Mouse (Mus musculus): ENCODE measurements around the gene Zfp800. TPM values are rescaled to one million over a fixed set of nuclear protein-coding genes. Genes with fewer than 3 reads are reported as not detected.
A peak's percentile ranks its signal among the peaks of the same experiment; 100 is the strongest.

Zfp800 gene
- 10 to 100 TPM; 23.6 to 25.7 TPM for total RNA-seq (2021)
- long read RNA-seq, experiment 1, full-length matches to known transcripts, result 3 of 6 reads
- long read RNA-seq, experiment 1, partial matches to known transcripts, result 0 of 6 reads
- long read RNA-seq, experiment 1, other reads (novel, unspliced or antisense), result 3 of 6 reads
- long read RNA-seq, experiment 2, partial matches to known transcripts, result 3 of 14 reads
- long read RNA-seq, experiment 2, other reads (novel, unspliced or antisense), result 7 of 14 reads

DNA sequence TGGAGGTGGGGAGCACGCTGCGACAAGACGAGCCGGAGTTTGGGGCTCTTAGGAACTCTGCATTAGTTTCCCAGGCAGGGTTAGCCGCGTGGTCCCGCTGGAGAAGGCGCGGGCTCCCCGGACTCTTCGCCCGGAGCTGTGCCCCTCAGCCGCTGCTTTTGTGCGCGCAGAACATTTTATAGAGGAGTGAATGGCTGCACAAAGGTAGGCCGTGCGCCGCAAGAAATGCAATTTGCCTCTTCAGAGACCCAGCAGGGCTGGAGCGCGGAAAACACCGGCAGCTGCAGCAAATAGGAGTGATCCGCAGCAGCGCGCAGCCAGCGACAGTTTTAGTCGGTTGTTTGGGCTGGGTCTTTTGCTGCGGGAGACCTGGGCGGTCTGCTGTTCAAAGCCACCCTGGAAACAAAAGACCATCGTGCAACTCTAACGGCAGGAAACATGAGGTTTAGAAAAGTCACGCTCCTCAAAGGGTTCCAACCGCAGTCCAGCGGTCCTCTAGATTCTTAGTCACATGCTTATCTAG, at the start of gene Zfp800:
Gene Zfp800 (minus strand): TSS at position 325 of the 523 bp plus-strand sequence.
- no peak for DNase-seq (ENCODE audit: low spot score in 2 of 2)

GRCm38 (mm10) chr6:28431538-28431855, 33.7 kb upstream of the Zfp800 start:
- no peak for DNase-seq (ENCODE audit: low spot score in 2 of 2)

DNA sequence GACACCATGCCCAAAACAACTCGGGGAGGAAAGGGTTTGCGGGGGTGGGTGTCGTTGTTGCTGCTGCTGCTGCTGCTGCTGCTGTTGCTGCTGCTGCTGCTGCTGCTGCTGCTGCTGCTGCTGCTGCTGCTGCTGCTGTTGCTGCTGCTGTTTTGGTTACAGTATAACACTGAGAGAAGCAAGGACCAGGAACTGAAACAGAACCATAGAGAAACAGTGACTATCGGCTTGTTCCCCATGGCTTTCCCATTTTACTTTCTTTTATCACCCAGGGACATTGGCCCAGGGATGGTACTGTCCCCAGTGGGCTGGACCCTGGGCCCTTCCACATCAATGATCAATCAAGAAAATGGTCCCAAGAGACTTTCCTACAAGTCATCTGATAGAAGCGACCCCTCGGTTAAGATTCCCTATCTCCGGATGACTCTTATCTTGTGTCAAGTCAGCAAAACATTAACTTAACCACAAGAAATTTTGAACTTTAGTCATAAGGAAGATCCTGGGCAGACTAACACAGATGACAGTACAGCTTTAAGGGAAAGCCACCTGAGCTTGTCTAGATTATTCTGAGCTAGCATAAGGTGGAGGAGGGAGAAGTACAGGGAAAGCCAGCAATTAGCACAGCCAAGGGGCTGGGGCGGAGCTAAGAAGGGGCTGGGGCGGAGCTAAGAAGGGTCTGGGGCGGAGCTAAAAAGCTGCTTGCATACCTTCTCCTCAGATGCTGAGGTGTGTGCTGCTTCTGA, 33.2 kb upstream of the Zfp800 start:
- no peak for DNase-seq (ENCODE audit: low spot score in 2 of 2)

- no peak for DNase-seq (ENCODE audit: low spot score in 2 of 2)
Observed at GRCm38 (mm10) chr6:28429870-28430269, 32.1 kb upstream of the Zfp800 start.

DNA sequence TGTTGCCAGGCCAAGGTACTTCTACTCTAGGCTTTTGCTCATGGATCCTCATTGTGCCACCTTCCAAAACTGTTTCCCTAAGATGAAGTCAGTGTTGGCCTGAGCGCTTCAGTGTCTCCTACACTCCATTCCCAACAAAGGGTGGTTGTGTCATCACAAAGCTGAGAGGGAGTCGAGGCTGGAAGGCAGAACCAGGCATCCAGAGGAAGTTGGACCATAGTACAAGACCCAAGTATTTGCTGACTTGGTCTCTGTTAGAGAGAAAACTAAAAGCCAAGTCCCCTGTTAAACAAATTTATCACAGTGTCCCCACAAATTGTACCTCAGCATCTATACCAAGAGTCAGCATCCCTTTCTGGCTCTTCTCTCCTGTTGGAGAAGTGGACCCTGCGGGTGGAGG, 30.5 kb upstream of the Zfp800 start, which contains the start of gene Gcc1:
Gene Gcc1 (minus strand): TSS at position 101 of the 400 bp plus-strand sequence.
- no peak for DNase-seq (ENCODE audit: low spot score in 2 of 2)

- DNase-seq (ENCODE audit: low spot score in 2 of 2), result no peak
Observed at GRCm38 (mm10) chr6:28427096-28427839, 29.5 kb upstream of the Zfp800 start, which contains the start of gene Fscn3. Gene Fscn3 (plus strand): TSS chr6:28427789.

DNA sequence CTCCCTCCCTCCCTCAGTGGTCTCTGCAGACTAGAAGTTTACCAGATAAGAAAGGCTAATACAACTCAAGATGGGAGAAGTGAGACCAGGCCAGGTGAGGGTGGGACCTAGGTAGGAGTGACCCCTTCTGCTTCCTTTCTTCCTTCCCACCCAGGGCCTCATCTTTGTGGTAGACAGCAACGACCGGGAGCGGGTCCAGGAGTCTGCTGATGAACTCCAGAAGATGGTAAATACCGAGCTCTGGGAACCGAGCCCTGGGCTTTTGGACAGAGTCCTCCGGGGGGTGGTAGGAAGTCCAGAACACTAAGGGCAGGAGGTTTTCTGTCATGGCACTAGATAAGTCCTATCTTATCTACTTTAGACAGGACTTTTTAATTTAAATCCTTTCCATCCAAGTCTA, 27.2 kb upstream of the Zfp800 start:
- no peak for DNase-seq (ENCODE audit: low spot score in 2 of 2)

- peak; percentile 14 to 39 for DNase-seq (ENCODE audit: low spot score in 2 of 2)
Observed at GRCm38 (mm10) chr6:28423767-28424695, 26.2 kb upstream of the Zfp800 start.

DNA sequence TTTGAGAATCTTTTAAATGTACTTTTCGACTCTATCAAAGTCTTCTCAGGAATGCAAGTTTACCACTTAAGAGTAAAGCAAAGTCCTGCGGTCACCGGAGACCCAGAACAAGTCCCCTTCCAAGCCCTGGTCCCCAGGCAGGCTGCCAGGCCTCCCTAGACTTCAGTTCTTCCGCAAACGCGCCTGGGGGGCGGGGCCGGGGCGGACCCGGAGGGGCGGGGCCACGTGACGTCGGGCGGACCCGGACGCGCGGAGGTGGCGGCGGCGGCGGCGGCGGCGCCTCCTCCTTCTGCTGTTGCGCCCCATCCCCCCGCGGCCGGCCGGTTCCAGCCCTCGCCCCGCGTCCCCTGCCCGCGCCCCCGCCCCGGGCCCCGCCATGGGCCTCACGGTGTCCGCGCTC, 25.5 kb upstream of the Zfp800 start, which contains the start of gene Arf5:
Gene Arf5 (plus strand): TSS at position 248 of the 400 bp plus-strand sequence.
- peak; percentile 87 to 96 for DNase-seq (ENCODE audit: low spot score in 2 of 2)

DNA sequence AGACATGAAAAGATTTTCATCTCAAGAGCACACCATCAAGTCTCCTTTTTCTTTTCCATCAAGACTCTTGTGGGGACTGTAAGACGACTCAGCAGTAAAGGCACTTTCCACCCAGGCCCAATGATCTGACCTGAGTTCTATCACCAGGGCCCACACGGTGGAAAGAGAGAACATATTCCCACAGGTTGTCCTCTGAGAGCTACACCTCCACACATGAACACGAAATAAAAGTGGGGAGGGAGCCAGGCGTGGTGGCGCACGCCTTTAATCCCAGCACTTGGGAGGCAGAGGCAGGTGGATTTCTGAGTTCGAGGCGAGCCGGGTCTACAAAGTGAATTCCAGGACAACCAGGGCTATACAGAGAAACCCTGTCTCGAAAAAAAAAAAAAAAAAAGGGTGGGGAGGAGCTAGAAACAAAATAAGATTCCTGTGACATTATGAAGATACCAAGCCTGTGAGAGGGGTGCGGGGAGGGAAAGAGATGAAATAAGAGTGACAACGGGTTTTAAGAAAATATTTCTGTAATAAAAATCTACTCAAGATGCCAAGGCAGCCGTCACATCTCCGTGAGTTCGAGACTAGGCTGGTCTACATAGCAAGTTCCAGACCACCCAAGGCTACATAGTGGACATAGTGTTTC, 25.0 kb upstream of the Zfp800 start:
- DNase-seq (ENCODE audit: low spot score in 2 of 2), result no peak

- DNase-seq (ENCODE audit: low spot score in 2 of 2), result peak; percentile 92 to 93
Observed at GRCm38 (mm10) chr6:28421469-28422000, 23.7 kb upstream of the Zfp800 start.

GRCm38 (mm10) chr6:28420865-28421264, 23.1 kb upstream of the Zfp800 start:
- DNase-seq (ENCODE audit: low spot score in 2 of 2), result no peak

- DNase-seq (ENCODE audit: low spot score in 2 of 2), result no peak
Observed at GRCm38 (mm10) chr6:28420361-28420760, 22.6 kb upstream of the Zfp800 start.

GRCm38 (mm10) chr6:28419673-28420072, 21.9 kb upstream of the Zfp800 start:
- DNase-seq (ENCODE audit: low spot score in 2 of 2), result no peak

GRCm38 (mm10) chr6:28418449-28418848, 20.6 kb upstream of the Zfp800 start:
- DNase-seq (ENCODE audit: low spot score in 2 of 2), result peak; percentile 50 to 58

DNA sequence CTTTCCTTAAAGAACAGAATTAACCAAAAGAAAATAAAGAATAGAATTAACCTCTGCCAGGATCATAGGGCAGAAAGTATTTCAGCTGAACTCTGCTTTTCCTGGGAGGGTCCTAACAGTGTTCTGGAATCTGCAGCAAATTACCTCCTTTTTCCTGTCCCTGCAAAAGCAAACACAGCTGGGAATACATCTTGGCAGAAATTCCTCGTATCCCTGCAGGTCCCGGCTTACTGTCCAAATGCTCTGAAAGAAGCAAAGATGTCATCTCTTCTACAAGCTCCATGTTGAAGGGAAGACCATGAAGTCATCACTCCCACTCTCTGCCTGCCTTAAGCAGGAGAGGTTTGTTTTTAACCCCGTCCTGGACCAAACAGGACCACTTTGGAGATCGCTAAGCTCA, 19.2 kb upstream of the Zfp800 start:
- DNase-seq (ENCODE audit: low spot score in 2 of 2), result no peak

GRCm38 (mm10) chr6:28411236-28411635, 13.4 kb upstream of the Zfp800 start:
- DNase-seq (ENCODE audit: low spot score in 2 of 2), result no peak

- no peak for DNase-seq (ENCODE audit: low spot score in 2 of 2)
Observed at GRCm38 (mm10) chr6:28410053-28410452, 12.2 kb upstream of the Zfp800 start.

- DNase-seq (ENCODE audit: low spot score in 2 of 2), result no peak
Observed at GRCm38 (mm10) chr6:28399791-28400190, 2.0 kb upstream of the Zfp800 start.

DNA sequence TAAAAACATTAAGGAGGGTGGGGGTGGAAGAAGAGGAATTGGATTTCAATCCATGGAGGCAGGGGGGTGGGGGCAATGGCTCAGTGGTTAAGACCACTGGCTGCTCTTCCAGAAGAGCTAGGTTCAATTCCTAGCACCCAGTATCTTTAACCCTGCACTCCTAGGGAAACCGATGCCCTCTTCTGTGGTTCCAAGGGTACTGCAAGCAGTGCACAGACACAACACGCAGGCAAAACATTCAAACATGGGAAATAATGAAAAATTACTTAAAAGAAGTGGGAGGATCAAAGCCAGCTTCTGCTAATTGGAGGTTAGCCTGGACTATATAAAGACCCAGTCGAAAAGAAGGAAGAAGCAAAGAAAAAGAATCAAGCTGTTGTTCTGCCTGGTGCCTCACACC, 921 bp upstream of the Zfp800 start:
- no peak for DNase-seq (ENCODE audit: low spot score in 2 of 2)

Measured in adrenal gland, postnatal 4 days (tissue).